Comparison of ENCODE assay signal across 8 mouse cellular contexts in the genomic region with DNA sequence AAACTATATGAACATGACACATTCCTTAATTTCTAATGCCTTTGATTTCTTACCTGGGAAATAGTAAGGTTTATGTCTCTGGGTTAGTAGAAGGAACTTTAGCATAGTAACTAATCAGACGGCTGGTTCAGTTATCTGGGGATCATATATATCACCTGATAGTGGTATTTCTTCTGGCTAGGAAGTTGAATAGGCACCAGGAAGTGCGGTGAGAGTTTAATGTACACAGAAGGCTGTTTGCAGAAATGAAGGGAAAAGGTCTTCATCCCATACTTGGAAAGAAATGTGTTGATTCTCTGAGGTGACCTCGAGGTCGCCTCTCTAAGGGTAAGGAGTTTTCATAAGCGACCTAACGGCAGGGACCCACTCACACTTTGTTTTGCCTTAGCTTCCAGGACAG. TPM values are rescaled to one million over a fixed set of nuclear protein-coding genes. Genes with fewer than 3 reads are reported as not detected.
DNase-seq lines count a peak whose midpoint lies in the region; ATAC-seq and TF ChIP-seq lines count a peak whose summit lies in the region.

No protein-coding gene starts in this region.

- H3K4me3 ChIP-seq in heart, embryonic 10.5 days, result peak overlapping the region; percentile 71
- peak overlapping the region; percentile 10 to 54; a peak in 3 of 4 replicates for H3K4me3 ChIP-seq in MEL (ENCODE audit: control insufficient read depth in 1 of 2, insufficient read depth in 1 of 2, low read depth in 2 of 2, low read length in 2 of 2)
- H3K4me3 ChIP-seq in hindbrain, embryonic 13.5 days, result peak overlapping the region; percentile 55
- H3K4me3 ChIP-seq in midbrain, embryonic 10.5 days, result peak overlapping the region; percentile 61

- no peak for TF ChIP-seq CTCF in MEL (IDR thresholded peaks at IDR 0.05 in 2 of 3, conservative IDR thresholded peaks at IDR 0.05 in 1 of 3; ENCODE audit: control insufficient read depth in 1 of 3, insufficient read depth in 1 of 3, low read depth in 2 of 3, low read length in 3 of 3, poor library complexity in 1 of 3, severe bottlenecking in 1 of 3)

- H3K4me1 ChIP-seq in heart, embryonic 10.5 days, result peaks cover 25% of the 10 kb centered on the region
- H3K4me1 ChIP-seq in MEL (ENCODE audit: control insufficient read depth in 1 of 2, insufficient read depth in 2 of 2, low read length in 2 of 2), result peaks cover 0 to 8% of the 10 kb centered on the region in 2 experiments; a peak in 1 of 4 replicates
- peaks cover 23% of the 10 kb centered on the region for H3K4me1 ChIP-seq in hindbrain, embryonic 13.5 days (replicated peaks)
- peaks cover 30% of the 10 kb centered on the region for H3K4me1 ChIP-seq in midbrain, embryonic 10.5 days

- peak overlapping the region; percentile 96 for H3K4me2 ChIP-seq in hindbrain, embryonic 13.5 days

- no peaks in the 10 kb centered on the region for H3K27me3 ChIP-seq in heart, embryonic 10.5 days (ENCODE audit: insufficient read depth, poor library complexity, severe bottlenecking)
- H3K27me3 ChIP-seq in MEL (ENCODE audit: control insufficient read depth in 1 of 2, insufficient read depth in 2 of 2, low read length in 2 of 2), result no peaks in the 10 kb centered on the region
- H3K27me3 ChIP-seq in hindbrain, embryonic 13.5 days, result peaks cover 14% of the 10 kb centered on the region
- peaks cover 28% of the 10 kb centered on the region for H3K27me3 ChIP-seq in midbrain, embryonic 10.5 days (ENCODE audit: low read depth, poor library complexity, severe bottlenecking)

- TF ChIP-seq RAD21 in MEL (IDR thresholded peaks at IDR 0.05; ENCODE audit: low read depth, low read length), result no peak

- no peak for TF ChIP-seq EP300 in MEL (IDR thresholded peaks at IDR 0.05; ENCODE audit: low read depth in 1 of 2, low read length in 2 of 2)

- ATAC-seq in hindbrain, embryonic 13.5 days (ENCODE audit: low FRiP score), result no peak

- WGBS in heart, embryonic 10.5 days, result 22% methylated on average over 6 of the region's 6 CpGs
- whole genome bisulfite sequencing in hindbrain, embryonic 13.5 days, result 19% methylated on average over 6 of the region's 6 CpGs
- WGBS in midbrain, embryonic 10.5 days, result 25% methylated on average over 6 of the region's 6 CpGs

- H3K36me3 ChIP-seq in heart, embryonic 10.5 days, result no peaks in the 10 kb centered on the region
- peaks cover 0 to 13% of the 10 kb centered on the region in 2 experiments; a peak in 2 of 4 replicates for H3K36me3 ChIP-seq in MEL (ENCODE audit: control insufficient read depth in 1 of 2, insufficient read depth in 2 of 2, low read length in 2 of 2)
- no peaks in the 10 kb centered on the region for H3K36me3 ChIP-seq in hindbrain, embryonic 13.5 days
- H3K36me3 ChIP-seq in midbrain, embryonic 10.5 days, result no peaks in the 10 kb centered on the region

- H3K27ac ChIP-seq in heart, embryonic 10.5 days, result no peak overlapping the region
- H3K27ac ChIP-seq in MEL (ENCODE audit: control insufficient read depth, low read depth, low read length), result peak overlapping the region; percentile 68
- no peak overlapping the region for H3K27ac ChIP-seq in hindbrain, embryonic 13.5 days
- H3K27ac ChIP-seq in midbrain, embryonic 10.5 days (replicated peaks), result no peak overlapping the region

- no peaks in the 10 kb centered on the region for H3K9me3 ChIP-seq in heart, embryonic 10.5 days
- H3K9me3 ChIP-seq in MEL (replicated peaks; ENCODE audit: insufficient read depth, low read length), result no peaks in the 10 kb centered on the region
- H3K9me3 ChIP-seq in hindbrain, embryonic 13.5 days, result no peaks in the 10 kb centered on the region
- no peaks in the 10 kb centered on the region for H3K9me3 ChIP-seq in midbrain, embryonic 10.5 days (replicated peaks)

- H3K79me2 ChIP-seq in MEL (ENCODE audit: control insufficient read depth, insufficient read depth, low read length, poor library complexity), result peaks cover 39% of the 10 kb centered on the region

- H3K9ac ChIP-seq in MEL (ENCODE audit: control insufficient read depth, low read depth, low read length, poor library complexity, severe bottlenecking), result peak overlapping the region; percentile 69
- peak overlapping the region; percentile 71; the same call in 1 of the 2 replicates for H3K9ac ChIP-seq in hindbrain, embryonic 13.5 days

- TF ChIP-seq POLR2A in MEL (IDR thresholded peaks at IDR 0.05; ENCODE audit: control insufficient read depth in 1 of 2, insufficient read depth in 1 of 2, low read depth in 1 of 2, low read length in 2 of 2, poor library complexity in 1 of 2), result no peak

- no peak for DNase-seq in heart, embryonic 10.5 days (ENCODE audit: low spot score)
- DNase-seq in heart, postnatal 4 days, result no peak
- no peak for DNase-seq in MEL (ENCODE audit: low read depth, low spot score)
- DNase-seq in midbrain, embryonic 10.5 days (ENCODE audit: low spot score), result no peak
- DNase-seq in adrenal gland, adult 8-10 months, result no peak
- no peak for DNase-seq in adrenal gland, postnatal 36 days
- no peak for DNase-seq in gastrocnemius, postnatal 4 days (ENCODE audit: low spot score in 2 of 2)

TF ChIP-seq in MEL, 35 proteins besides CTCF, POLR2A, EP300 and RAD21:
- TF ChIP-seq UBTF (IDR thresholded peaks at IDR 0.05; ENCODE audit: borderline replicate concordance, insufficient read depth, low read depth, low read length), result no peak
- TF ChIP-seq GATA1 (IDR thresholded peaks at IDR 0.05; ENCODE audit: low read depth, low read length), result peak; percentile 28; the same call in 1 of the 2 replicates
- no peak for TF ChIP-seq TBP (IDR thresholded peaks at IDR 0.05; ENCODE audit: low read depth, low read length)
- TF ChIP-seq CHD2 (IDR thresholded peaks at IDR 0.05; ENCODE audit: low read length), result no peak

RNA-seq across cellular contexts. Expression of gene Parm1, which starts 0.3 kb away (rescaled TPM):
- 22.8 and 24.5 TPM in 2 replicates for polyA plus RNA-seq in heart, embryonic 10.5 days (2016; fragmentation: Nextera tagmentation; extraction: Ambion mirVana)
- 10 to 100 TPM; 60.7 to 63.4 TPM for total RNA-seq in heart, postnatal 4 days (2021)
- total RNA-seq in MEL (2012; rRNA removed), result 18.5 and 19.1 TPM in 2 replicates
- 10 to 100 TPM; 41.0 to 76.1 TPM for polyA plus RNA-seq in MEL (2012; ENCODE audit: insufficient read depth in 1 of 2, insufficient read length in 2 of 2, low read depth in 1 of 2, low replicate concordance in 2 of 2, missing spikeins in 1 of 2)
- polyA plus RNA-seq in hindbrain, embryonic 13.5 days (2015; fragmentation: Nextera tagmentation; extraction: Ambion mirVana), result 5.1 and 5.6 TPM in 2 replicates
- polyA plus RNA-seq in midbrain, embryonic 10.5 days (2016; fragmentation: Nextera tagmentation; extraction: Ambion mirVana), result 16.1 and 18.9 TPM in 2 replicates
- total RNA-seq in adrenal gland, adult 8-10 months (2022), result 100 to 1,000 TPM in 2 of 4 experiments, 10 to 100 TPM in 2; 99.4 to 150 (median 100) TPM
- 100 to 1,000 TPM; 113 to 127 TPM for total RNA-seq in adrenal gland, postnatal 36 days (2021)
- 10 to 100 TPM; 24.0 to 24.2 TPM for total RNA-seq in gastrocnemius, postnatal 4 days (2021)
